Mouse (Mus musculus) limb, embryonic 12.5 days (tissue): ENCODE data around the gene Adamts12. TPM values are rescaled to one million over a fixed set of nuclear protein-coding genes. Genes with fewer than 3 reads are reported as not detected.

Source experiments
- ATAC-seq: fragments of 200-750 bp; cut with Nextera tagmentation; 2 replicates; pipeline ENCODE4 v1.8.0; 2017; ENCODE audit warnings: low read depth, moderate TSS enrichment; ENCODE audit not compliant: insufficient number of reproducible peaks, insufficient read depth, low FRiP score, low TSS enrichment
- H3K27ac ChIP-seq: fragments of 300-500 bp; sonication (generic); 2 replicates; pipeline ENCODE4 v1.5.1; 2016; ENCODE audit warnings: mild to moderate bottlenecking, moderate library complexity
- H3K27me3 ChIP-seq: fragments of 300-500 bp; sonication (generic); 2 replicates; pipeline ENCODE4 v1.6.1; 2016; ENCODE audit warnings: mild to moderate bottlenecking, moderate library complexity
- H3K36me3 ChIP-seq: fragments of 300-500 bp; sonication (generic); 2 replicates; pipeline ENCODE4 v1.6.1; 2016; ENCODE audit warnings: mild to moderate bottlenecking, moderate library complexity
- H3K4me1 ChIP-seq: fragments of 300-500 bp; sonication (generic); replicated peaks from 2 replicates; pipeline ENCODE4 v1.6.1; 2016
- H3K4me2 ChIP-seq: fragments of 300-500 bp; sonication (generic); 2 replicates; pipeline ENCODE4 v1.6.1; 2016; ENCODE audit warnings: mild to moderate bottlenecking, moderate library complexity
- H3K4me3 ChIP-seq: fragments of 300-500 bp; sonication (generic); replicated peaks from 2 replicates; pipeline ENCODE4 v1.5.1; 2016; ENCODE audit warnings: mild to moderate bottlenecking
- H3K9ac ChIP-seq: fragments of 300-500 bp; sonication (generic); replicated peaks from 2 replicates; pipeline ENCODE4 v1.6.1; 2016; ENCODE audit warnings: mild to moderate bottlenecking, moderate library complexity
- H3K9me3 ChIP-seq: fragments of 300-500 bp; sonication (generic); 2 replicates; pipeline ENCODE4 v1.6.1; 2016; ENCODE audit warnings: mild to moderate bottlenecking, moderate library complexity
- WGBS: fragments of 180-500 bp; shearing (Covaris S2); methylation state at CpG from one replicate; pipeline ENCODE4 v1.1.7; 2016; 5-methylcytosine and 5-hydroxymethylcytosine counted together
- polyA plus RNA-seq: library from polyadenylated mRNA; unstranded; fragments of >200 nt; fragmentation: Nextera tagmentation; extraction: Ambion mirVana; gene quantifications from 2 replicates; pipeline ENCODE4 v1.2.1, GENCODE M21; 2016

The Adamts12 gene
- polyA plus RNA-seq, 1 experiment from 2014 or later: 2.1 TPM

- 87% methylated on average over 4 of the region's 4 CpGs for WGBS
- no peaks in the 10 kb centered on the region for H3K4me1 ChIP-seq
- no peaks in the 10 kb centered on the region for H3K9me3 ChIP-seq
- H3K4me3 ChIP-seq: no peak overlapping the region
- no peak overlapping the region for H3K27ac ChIP-seq
- no peaks in the 10 kb centered on the region for H3K36me3 ChIP-seq
- H3K9ac ChIP-seq: no peak overlapping the region
- H3K27me3 ChIP-seq: no peaks in the 10 kb centered on the region
- ATAC-seq: no peak
- H3K4me2 ChIP-seq: no peak overlapping the region
These were observed 169.5 kb downstream of the Adamts12 start for GRCm38 (mm10) chr15:11233906-11234632.

- 89% methylated on average over 3 of the region's 3 CpGs for WGBS
These were observed 175.8 kb downstream of the Adamts12 start for GRCm38 (mm10) chr15:11240406-11240805.

GRCm38 (mm10) chr15:11241288-11241687 lies 176.7 kb downstream of the Adamts12 start:
- Histone ChIP-seq H3K9me3 (no peaks in the 10 kb centered on the region), H3K4me2 (no peak overlapping the region), H3K4me3 (no peak overlapping the region), H3K27ac (no peak overlapping the region), H3K27me3 (no peaks in the 10 kb centered on the region), H3K9ac (no peak overlapping the region), H3K4me1 (no peaks in the 10 kb centered on the region), H3K36me3 (no peaks in the 10 kb centered on the region)
- WGBS: 61% methylated on average over 2 of the region's 2 CpGs
- no peak for ATAC-seq

More at GRCm38 (mm10) chr15:11240406-11240805, 175.8 kb downstream of the Adamts12 start:
- Histone ChIP-seq H3K4me2 (no peak overlapping the region), H3K9me3 (no peaks in the 10 kb centered on the region), H3K9ac (no peak overlapping the region), H3K27ac (no peak overlapping the region), H3K27me3 (no peaks in the 10 kb centered on the region), H3K36me3 (no peaks in the 10 kb centered on the region), H3K4me1 (no peaks in the 10 kb centered on the region), H3K4me3 (no peak overlapping the region)
- no peak for ATAC-seq

GRCm38 (mm10) chr15:11246402-11246801 lies 181.8 kb downstream of the Adamts12 start:
- Histone ChIP-seq H3K4me1 (no peaks in the 10 kb centered on the region), H3K27me3 (no peaks in the 10 kb centered on the region), H3K36me3 (no peaks in the 10 kb centered on the region), H3K4me2 (no peak overlapping the region), H3K9me3 (no peaks in the 10 kb centered on the region), H3K4me3 (no peak overlapping the region), H3K9ac (no peak overlapping the region), H3K27ac (no peak overlapping the region)
- no peak for ATAC-seq
- 93% methylated on average over 1 of the region's 1 CpGs for WGBS

- H3K36me3 ChIP-seq: no peaks in the 10 kb centered on the region
- no peak overlapping the region for H3K27ac ChIP-seq
- no peak overlapping the region for H3K4me3 ChIP-seq
- no peak for ATAC-seq
- H3K4me1 ChIP-seq: no peaks in the 10 kb centered on the region
- H3K9ac ChIP-seq: no peak overlapping the region
- H3K9me3 ChIP-seq: no peaks in the 10 kb centered on the region
- H3K4me2 ChIP-seq: no peak overlapping the region
- H3K27me3 ChIP-seq: no peaks in the 10 kb centered on the region
- 91% methylated on average over 6 of the region's 6 CpGs for WGBS
These were observed 214.9 kb downstream of the Adamts12 start for GRCm38 (mm10) chr15:11279273-11280080.

GRCm38 (mm10) chr15:11280689-11281264 lies 216.2 kb downstream of the Adamts12 start:
- WGBS: 51% methylated on average over 6 of the region's 6 CpGs
- no peak for ATAC-seq

GRCm38 (mm10) chr15:11283171-11283570 lies 218.6 kb downstream of the Adamts12 start:
- Histone ChIP-seq H3K36me3 (no peaks in the 10 kb centered on the region), H3K4me2 (no peak overlapping the region), H3K4me3 (no peak overlapping the region), H3K27me3 (0 out of 2 replicates have a peak, but pooled peaks cover 3% of the 10 kb centered on the region), H3K27ac (no peak overlapping the region), H3K4me1 (no peaks in the 10 kb centered on the region), H3K9me3 (no peaks in the 10 kb centered on the region), H3K9ac (no peak overlapping the region)
- no peak for ATAC-seq

More at GRCm38 (mm10) chr15:11280689-11281264, 216.2 kb downstream of the Adamts12 start:
- H3K4me1 ChIP-seq: no peaks in the 10 kb centered on the region
- H3K9me3 ChIP-seq: no peaks in the 10 kb centered on the region
- no peak overlapping the region for H3K4me2 ChIP-seq
- H3K9ac ChIP-seq: no peak overlapping the region
- H3K4me3 ChIP-seq: no peak overlapping the region
- H3K27me3 ChIP-seq: no peaks in the 10 kb centered on the region
- H3K36me3 ChIP-seq: no peaks in the 10 kb centered on the region
- no peak overlapping the region for H3K27ac ChIP-seq

GRCm38 (mm10) chr15:11287780-11288179 lies 223.2 kb downstream of the Adamts12 start:
- no peaks in the 10 kb centered on the region for H3K4me1 ChIP-seq
- H3K36me3 ChIP-seq: no peaks in the 10 kb centered on the region
- H3K4me2 ChIP-seq: no peak overlapping the region
- no peak overlapping the region for H3K27ac ChIP-seq
- 85% methylated on average over 3 of the region's 3 CpGs for WGBS
- no peak overlapping the region for H3K9ac ChIP-seq
- 0 out of 2 replicates have a peak, but pooled peaks cover 3% of the 10 kb centered on the region for H3K27me3 ChIP-seq
- no peak overlapping the region for H3K4me3 ChIP-seq
- no peaks in the 10 kb centered on the region for H3K9me3 ChIP-seq
- ATAC-seq: no peak

- H3K4me1 ChIP-seq: peaks cover 5% of the 10 kb centered on the region
- no peaks in the 10 kb centered on the region for H3K27me3 ChIP-seq
- no peak overlapping the region for H3K4me3 ChIP-seq
- no peak overlapping the region for H3K4me2 ChIP-seq
- WGBS: 86% methylated on average over 5 of the region's 5 CpGs
- no peaks in the 10 kb centered on the region for H3K36me3 ChIP-seq
- H3K9ac ChIP-seq: no peak overlapping the region
- no peak for ATAC-seq
- H3K9me3 ChIP-seq: no peaks in the 10 kb centered on the region
- H3K27ac ChIP-seq: no peak overlapping the region
These were observed 227.7 kb downstream of the Adamts12 start for GRCm38 (mm10) chr15:11292246-11292645.

- no peak for ATAC-seq
- Histone ChIP-seq H3K27me3 (no peaks in the 10 kb centered on the region), H3K9ac (no peak overlapping the region), H3K36me3 (no peaks in the 10 kb centered on the region), H3K4me3 (no peak overlapping the region), H3K4me2 (no peak overlapping the region), H3K27ac (no peak overlapping the region), H3K9me3 (no peaks in the 10 kb centered on the region), H3K4me1 (peaks cover 5% of the 10 kb centered on the region)
- 48% methylated on average over 6 of the region's 6 CpGs for WGBS
These were observed 230.4 kb downstream of the Adamts12 start for GRCm38 (mm10) chr15:11295016-11295415.

- WGBS: 85% methylated on average over 4 of the region's 4 CpGs
- Histone ChIP-seq H3K4me2 (no peak overlapping the region), H3K4me3 (no peak overlapping the region), H3K36me3 (no peaks in the 10 kb centered on the region), H3K4me1 (peaks cover 5% of the 10 kb centered on the region), H3K9ac (no peak overlapping the region), H3K9me3 (no peaks in the 10 kb centered on the region), H3K27ac (no peak overlapping the region), H3K27me3 (no peaks in the 10 kb centered on the region)
- no peak for ATAC-seq
These were observed 233.4 kb downstream of the Adamts12 start for GRCm38 (mm10) chr15:11297960-11298359.
